Mouse (Mus musculus): ENCODE results near the gene Enthd1. TPM values are rescaled to one million over a fixed set of nuclear protein-coding genes. Genes with fewer than 3 reads are reported as not detected.

Gene Enthd1
- polyA plus RNA-seq, 1 experiment from 2014 or later: not detected

DNA sequence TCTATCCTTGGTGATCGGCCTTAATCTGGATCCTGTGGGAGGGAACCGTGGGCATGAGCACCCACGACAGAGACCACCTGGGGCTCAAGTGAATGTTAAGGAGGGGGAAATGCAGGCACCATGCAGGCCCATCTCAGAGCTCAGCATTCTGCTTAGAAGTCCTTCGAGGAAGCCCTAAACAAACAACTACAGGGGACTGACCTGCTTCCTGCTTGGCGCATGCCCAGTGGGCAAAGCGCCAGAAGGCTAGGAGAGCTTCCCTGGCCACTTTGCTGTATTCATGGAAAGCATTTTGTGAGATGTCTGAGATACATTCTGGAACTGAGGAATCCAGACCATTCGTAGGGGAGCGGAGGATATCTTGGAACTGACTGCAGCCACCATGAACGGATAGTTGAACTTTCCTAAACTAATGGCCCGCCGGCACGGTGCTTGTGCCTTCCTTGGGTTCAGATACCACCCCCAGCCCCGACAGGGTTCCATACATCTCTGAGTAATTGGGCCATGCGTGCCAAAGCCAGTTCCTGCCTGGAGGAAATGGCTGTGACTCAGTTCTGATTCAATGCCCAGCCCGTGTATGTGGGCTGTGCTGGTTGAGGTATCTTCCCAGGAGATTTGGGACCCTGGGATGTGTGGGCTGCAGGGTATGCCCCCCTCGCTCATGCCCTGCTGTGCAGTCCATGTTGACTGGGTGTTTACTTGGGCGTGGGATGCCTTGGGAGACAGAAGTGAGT lies 150.8 kb downstream of the Enthd1 start:
- Histone ChIP-seq H3K9me3 (no peaks in the 10 kb centered on the region), H3K4me2 (replicated peaks) (no peak overlapping the region), H3K4me3 (no peak overlapping the region), H3K9ac (replicated peaks) (no peak overlapping the region), H3K27ac (replicated peaks) (no peak overlapping the region), H3K4me1 (no peaks in the 10 kb centered on the region), H3K27me3 (no peaks in the 10 kb centered on the region), H3K36me3 (no peaks in the 10 kb centered on the region)
- no peak for ATAC-seq (ENCODE audit: low FRiP score, low read depth)
- 90% methylated on average over 17 of the region's 17 CpGs for WGBS

DNA sequence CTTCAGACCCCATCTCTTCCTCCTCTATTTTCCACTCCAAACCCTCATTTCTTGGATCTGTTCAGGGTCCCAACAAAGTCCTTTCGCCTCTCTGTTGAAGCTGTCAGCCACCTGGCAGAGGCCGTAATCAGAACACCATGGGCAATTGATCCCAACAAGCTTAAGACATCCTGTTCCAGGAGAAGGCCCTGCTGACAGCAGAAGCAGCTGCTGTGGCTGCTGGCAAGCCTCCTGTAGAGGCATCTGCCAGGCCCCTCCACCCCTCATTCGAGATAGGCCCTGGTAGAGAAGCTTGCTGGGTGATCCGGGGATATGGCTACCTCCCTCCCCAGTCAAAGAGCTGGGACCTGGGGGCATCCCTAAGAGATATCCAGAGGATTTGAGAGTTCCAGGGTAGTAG lies 151.9 kb downstream of the Enthd1 start:
- Histone ChIP-seq H3K9me3 (no peaks in the 10 kb centered on the region), H3K27me3 (peaks cover 4% of the 10 kb centered on the region; the same call in 1 of the 2 replicates), H3K36me3 (no peaks in the 10 kb centered on the region), H3K27ac (replicated peaks) (no peak overlapping the region), H3K4me2 (replicated peaks) (no peak overlapping the region), H3K9ac (replicated peaks) (no peak overlapping the region), H3K4me1 (no peaks in the 10 kb centered on the region), H3K4me3 (no peak overlapping the region)
- WGBS: 88% methylated on average over 4 of the region's 4 CpGs
- ATAC-seq (ENCODE audit: low FRiP score, low read depth): no peak

DNA sequence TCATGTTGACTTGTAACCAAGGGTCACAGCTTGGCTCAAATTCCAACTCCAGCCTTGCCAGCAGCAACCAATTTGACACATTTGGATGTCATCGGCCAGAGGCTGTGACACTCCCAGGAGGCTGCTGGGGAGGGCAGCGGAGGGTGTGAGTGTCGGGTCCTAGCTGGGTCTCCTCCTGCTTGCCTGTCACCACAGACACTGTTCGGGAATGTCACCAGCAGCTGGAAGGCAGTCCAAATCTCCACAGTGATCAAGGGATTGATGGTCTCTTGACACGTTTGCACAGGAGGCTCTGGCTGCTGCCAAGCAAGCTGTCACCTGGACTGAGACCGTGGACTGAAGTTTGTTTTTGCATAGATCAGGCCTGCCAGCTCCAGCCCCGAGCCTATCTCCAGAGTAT lies 154.3 kb downstream of the Enthd1 start:
- no peaks in the 10 kb centered on the region for H3K4me1 ChIP-seq
- peaks cover 4% of the 10 kb centered on the region; the same call in 1 of the 2 replicates for H3K27me3 ChIP-seq
- H3K27ac ChIP-seq (replicated peaks): no peak overlapping the region
- no peak overlapping the region for H3K9ac ChIP-seq (replicated peaks)
- H3K4me2 ChIP-seq (replicated peaks): no peak overlapping the region
- no peaks in the 10 kb centered on the region for H3K36me3 ChIP-seq
- H3K9me3 ChIP-seq: no peaks in the 10 kb centered on the region
- H3K4me3 ChIP-seq: no peak overlapping the region
- ATAC-seq (ENCODE audit: low FRiP score, low read depth): no peak
- 81% methylated on average over 7 of the region's 7 CpGs for WGBS

DNA sequence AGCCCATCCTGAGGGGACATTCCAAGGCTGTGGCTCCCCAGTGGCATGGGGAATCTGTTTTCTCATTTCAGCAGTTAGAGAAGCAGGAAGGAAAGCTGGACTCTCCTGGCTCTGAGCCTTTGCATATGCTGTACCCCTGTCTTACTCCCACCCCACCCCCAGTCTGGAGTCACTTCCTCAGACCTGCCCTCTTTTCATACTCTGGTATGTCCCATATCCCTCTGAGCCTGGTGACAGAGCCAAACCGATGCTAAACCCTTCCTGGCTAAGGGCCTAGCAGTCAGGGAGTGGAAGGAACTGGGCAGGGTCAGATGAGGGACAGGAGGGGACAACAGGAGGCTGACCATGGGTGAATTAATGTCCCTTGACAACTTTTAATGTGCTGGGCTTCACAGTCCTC lies 157.1 kb downstream of the Enthd1 start:
- ATAC-seq (ENCODE audit: low FRiP score, low read depth): no peak
- Histone ChIP-seq H3K4me3 (no peak overlapping the region), H3K27me3 (peaks cover 4% of the 10 kb centered on the region; the same call in 1 of the 2 replicates), H3K9ac (replicated peaks) (no peak overlapping the region), H3K4me2 (replicated peaks) (no peak overlapping the region), H3K4me1 (no peaks in the 10 kb centered on the region), H3K27ac (replicated peaks) (no peak overlapping the region), H3K9me3 (no peaks in the 10 kb centered on the region), H3K36me3 (no peaks in the 10 kb centered on the region)
- WGBS: 40% methylated on average over 1 of the region's 1 CpGs

Other genes starting within 250 kb of the Enthd1 start
- gene Grap2, start 7.4 kb upstream of the Enthd1 start, polyA plus RNA-seq (2016; fragmentation: Nextera tagmentation; extraction: Ambion mirVana): 3.0 and 3.7 TPM in 2 replicates
- gene Fam83f, start 106.7 kb upstream of the Enthd1 start, polyA plus RNA-seq (2016; fragmentation: Nextera tagmentation; extraction: Ambion mirVana): 0.33 and 0.60 TPM in 2 replicates
- gene Tnrc6b, start 146.2 kb upstream of the Enthd1 start, polyA plus RNA-seq (2016; fragmentation: Nextera tagmentation; extraction: Ambion mirVana): 58.9 and 66.6 TPM in 2 replicates

Measured in midbrain, embryonic 12.5 days (tissue).